Mouse (Mus musculus): ENCODE data around the gene Ears2.

- no peak for TF ChIP-seq CTCF (IDR thresholded peaks at IDR 0.05; ENCODE audit: control insufficient read depth, insufficient read depth, insufficient replicate concordance, low read depth, low read length)
- no peak for TF ChIP-seq POLR2A (IDR thresholded peaks at IDR 0.05; ENCODE audit: control insufficient read depth, low read depth, low read length)
Measured at GRCm38 (mm10) chr7:122074374-122074773, 7.3 kb upstream of the Ears2 start.
